Mouse (Mus musculus) intestine, embryonic 14.5 days (tissue): ENCODE data around the gene Ddx43. TPM values are rescaled to one million over a fixed set of nuclear protein-coding genes. Genes with fewer than 3 reads are reported as not detected.

Experiments
- ATAC-seq: fragments of 200-750 bp; cut with Nextera tagmentation; replicated peaks from 2 replicates; pipeline ENCODE4 v1.8.0; 2017; ENCODE audit warnings: low read depth, moderate number of reproducible peaks, moderate TSS enrichment, moderate library complexity; ENCODE audit not compliant: low FRiP score, low TSS enrichment
- DNase-seq: peaks from one replicate; pipeline ENCODE4 v3.0.0-alpha.2; 2018; ENCODE audit warnings: low spot score
- H3K27ac ChIP-seq: fragments of 300-500 bp; sonication (generic); 2 replicates; pipeline ENCODE4 v1.5.1; 2014; ENCODE audit warnings: low read depth, mild to moderate bottlenecking, control low read depth
- H3K27me3 ChIP-seq: fragments of 300-500 bp; sonication (generic); replicated peaks from 2 replicates; pipeline ENCODE4 v1.6.1; 2014; ENCODE audit warnings: low read length, control low read depth; ENCODE audit not compliant: control insufficient read depth, insufficient read depth
- H3K36me3 ChIP-seq: fragments of 300-500 bp; sonication (generic); 2 replicates; pipeline ENCODE4 v1.6.1; 2014; ENCODE audit warnings: low read length, control low read depth; ENCODE audit not compliant: control insufficient read depth, insufficient read depth
- H3K4me1 ChIP-seq: fragments of 300-500 bp; sonication (generic); replicated peaks from 2 replicates; pipeline ENCODE4 v1.6.1; 2014; ENCODE audit warnings: low read length, control low read depth, mixed read lengths; ENCODE audit not compliant: control insufficient read depth, insufficient read depth
- H3K4me2 ChIP-seq: fragments of 300-500 bp; sonication (generic); 2 replicates; pipeline ENCODE4 v1.6.1; 2014; ENCODE audit warnings: low read length
- H3K4me3 ChIP-seq: fragments of 300-500 bp; sonication (generic); 2 replicates; pipeline ENCODE4 v1.5.1; 2014; ENCODE audit warnings: low read depth, low read length, control low read depth, mixed read lengths
- H3K9ac ChIP-seq: fragments of 300-500 bp; sonication (generic); 2 replicates; pipeline ENCODE4 v1.6.1; 2014; ENCODE audit warnings: mild to moderate bottlenecking, low read length
- H3K9me3 ChIP-seq: fragments of 300-500 bp; sonication (generic); 2 replicates; pipeline ENCODE4 v1.6.1; 2016; ENCODE audit warnings: low read length, control low read depth; ENCODE audit not compliant: control insufficient read depth
- WGBS: fragments of 180-500 bp; shearing (Covaris S2); extraction: QIAGEN DNeasy Blood & Tissue Kit; methylation state at CpG from one replicate; pipeline ENCODE4 v1.1.7; 2014; 5-methylcytosine and 5-hydroxymethylcytosine counted together
- polyA plus RNA-seq: library from polyadenylated mRNA; unstranded; fragments of >200 nt; fragmentation: Nextera tagmentation; extraction: Ambion mirVana; gene quantifications from 2 replicates; pipeline ENCODE4 v1.2.1, GENCODE M21; 2014

Gene Ddx43
- polyA plus RNA-seq, 1 experiment from 2014 or later: 0.54 TPM

DNA sequence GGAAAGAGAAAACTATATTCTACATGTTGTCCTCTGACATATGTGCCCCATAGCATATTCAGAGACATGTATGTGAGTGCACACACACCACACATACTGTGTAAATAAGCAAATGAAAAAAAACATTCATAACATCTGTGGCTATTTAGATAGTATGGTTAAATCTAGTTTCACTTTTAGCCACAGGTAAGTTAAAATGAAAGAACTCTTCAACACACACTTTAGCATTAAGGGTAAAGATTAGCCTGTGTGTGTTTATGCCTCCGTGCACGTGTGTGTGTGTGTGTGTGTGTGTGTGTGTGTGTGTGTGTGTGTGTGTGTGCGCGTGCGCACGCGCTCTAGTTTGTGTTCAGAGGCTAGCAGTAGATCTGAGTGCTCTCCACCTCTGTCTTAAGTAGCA, 6.0 kb downstream of the Ddx43 start:
- Histone ChIP-seq H3K4me3 (no peak overlapping the region), H3K36me3 (no peaks in the 10 kb centered on the region), H3K27ac (no peak overlapping the region), H3K27me3 (peaks cover 14% of the 10 kb centered on the region), H3K4me2 (no peak overlapping the region), H3K9ac (no peak overlapping the region), H3K4me1 (no peaks in the 10 kb centered on the region), H3K9me3 (no peaks in the 10 kb centered on the region)
- ATAC-seq (no peak), DNase-seq (no peak)
- WGBS: 91% methylated on average over 7 of the region's 7 CpGs

DNA sequence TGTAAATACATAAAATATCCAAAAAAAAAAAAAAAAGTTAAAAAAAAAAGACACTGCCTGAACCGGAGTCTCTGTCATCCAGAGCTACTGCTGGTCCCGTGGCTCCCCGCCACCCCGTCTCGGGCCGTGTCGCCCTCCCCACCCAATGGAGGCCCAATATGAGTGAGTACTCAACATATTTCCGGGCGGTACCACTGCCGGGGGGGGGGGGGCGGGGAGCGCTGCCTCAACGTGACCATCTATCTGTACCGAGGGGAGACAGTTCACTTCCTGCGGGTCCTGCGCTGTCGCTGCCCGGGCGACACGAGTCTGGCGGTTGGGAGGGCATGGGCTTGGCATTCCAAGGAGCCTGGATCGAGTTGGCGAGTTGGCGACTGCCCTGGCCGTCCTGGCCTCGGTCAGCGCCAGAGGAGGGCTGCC, 31.8 kb downstream of the Ddx43 start:
- Histone ChIP-seq H3K4me2 (peak overlapping the region; percentile 63), H3K9me3 (no peaks in the 10 kb centered on the region), H3K27ac (no peak overlapping the region), H3K9ac (no peak overlapping the region; the same call in 1 of the 2 replicates), H3K36me3 (no peaks in the 10 kb centered on the region), H3K4me1 (no peaks in the 10 kb centered on the region), H3K27me3 (no peaks in the 10 kb centered on the region), H3K4me3 (peak overlapping the region; percentile 20)
- DNase-seq (no peak), ATAC-seq (0 out of 2 replicates have a peak, but pooled peaks have one; percentile 27)
- WGBS: 33% methylated on average over 21 of the region's 27 CpGs

DNA sequence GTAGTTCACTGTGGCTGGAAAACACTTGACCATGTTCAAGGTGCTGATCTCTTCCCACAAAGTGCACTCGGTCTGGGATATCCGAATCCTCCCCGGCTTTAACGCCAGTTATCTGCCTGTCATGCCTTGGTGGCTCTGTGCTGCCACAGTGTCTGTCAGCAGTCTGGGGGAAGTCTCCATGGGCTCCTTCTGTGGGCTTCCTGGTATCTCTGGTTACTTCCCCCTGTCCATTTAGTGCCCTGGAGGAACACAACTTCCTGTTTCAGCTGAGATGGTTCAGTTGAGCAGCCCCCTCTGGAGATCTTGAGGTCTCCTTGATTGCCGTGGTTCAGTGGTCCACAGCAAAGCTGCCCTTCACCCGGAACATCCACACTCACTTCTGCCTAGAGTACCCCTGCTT, 32.6 kb downstream of the Ddx43 start:
- 88% methylated on average over 6 of the region's 6 CpGs for WGBS
- H3K9me3 ChIP-seq: no peaks in the 10 kb centered on the region
- H3K4me1 ChIP-seq: no peaks in the 10 kb centered on the region
- H3K36me3 ChIP-seq: no peaks in the 10 kb centered on the region
- H3K27me3 ChIP-seq: no peaks in the 10 kb centered on the region
- H3K9ac ChIP-seq: no peak overlapping the region
- ATAC-seq (no peak), DNase-seq (no peak)
- no peak overlapping the region for H3K4me3 ChIP-seq
- no peak overlapping the region for H3K27ac ChIP-seq
- H3K4me2 ChIP-seq: no peak overlapping the region

DNA sequence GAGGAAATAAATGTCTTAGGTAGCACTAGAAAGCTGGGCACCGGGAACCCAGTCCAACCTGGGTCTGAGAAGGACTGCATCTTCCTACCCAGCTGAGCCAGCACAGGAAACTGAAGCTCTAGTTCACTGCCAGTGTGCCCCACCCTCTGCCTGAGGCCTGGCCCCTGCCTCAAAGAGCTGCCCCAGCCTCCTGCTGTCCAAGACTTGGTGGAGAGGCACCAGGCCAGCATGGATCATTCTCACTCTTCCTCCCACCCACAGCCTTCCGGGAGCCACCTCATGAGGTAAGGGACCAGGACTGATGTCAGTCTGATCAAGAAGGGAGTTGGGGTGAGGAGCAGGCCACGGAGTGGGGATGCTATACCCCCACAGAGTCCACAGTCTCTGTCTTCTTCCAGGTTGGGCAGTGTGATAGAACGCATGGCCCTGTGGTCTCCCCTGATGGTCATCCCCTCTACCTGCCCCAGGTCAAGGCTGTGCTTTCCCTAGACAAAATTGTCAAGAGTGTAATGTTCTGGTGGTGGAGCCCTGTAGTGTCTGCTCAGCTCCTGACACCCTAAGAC, 33.4 kb downstream of the Ddx43 start:
- Histone ChIP-seq H3K4me3 (no peak overlapping the region), H3K9ac (no peak overlapping the region), H3K4me1 (no peaks in the 10 kb centered on the region), H3K36me3 (no peaks in the 10 kb centered on the region), H3K4me2 (no peak overlapping the region), H3K27ac (no peak overlapping the region), H3K27me3 (no peaks in the 10 kb centered on the region), H3K9me3 (no peaks in the 10 kb centered on the region)
- DNase-seq (no peak), ATAC-seq (no peak)
- 83% methylated on average over 4 of the region's 4 CpGs for WGBS

DNA sequence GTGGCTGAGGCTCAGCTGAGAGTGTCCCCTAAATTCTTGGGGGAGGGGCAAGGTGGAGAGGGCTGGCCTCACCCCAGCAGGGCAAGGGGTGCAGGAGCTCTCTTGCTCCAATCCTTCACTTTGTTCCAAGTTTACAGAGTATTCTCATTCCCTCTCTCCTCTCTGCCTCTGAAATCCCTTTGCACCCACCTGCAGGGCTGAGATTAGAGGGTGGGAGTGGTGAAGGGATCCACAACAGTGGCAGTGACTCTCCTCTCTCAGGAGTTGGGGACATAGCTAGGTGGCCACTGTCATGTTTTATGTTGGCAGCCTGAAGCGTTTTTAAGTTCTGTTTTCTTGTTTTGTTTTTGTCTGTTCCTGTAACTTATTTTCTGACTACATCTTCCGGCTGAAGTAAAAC, 34.0 kb downstream of the Ddx43 start:
- H3K4me3 ChIP-seq: no peak overlapping the region
- no peak overlapping the region for H3K27ac ChIP-seq
- H3K27me3 ChIP-seq: no peaks in the 10 kb centered on the region
- ATAC-seq (no peak), DNase-seq (no peak)
- WGBS: 54% methylated on average over 2 of the region's 2 CpGs
- H3K9me3 ChIP-seq: no peaks in the 10 kb centered on the region
- H3K4me1 ChIP-seq: no peaks in the 10 kb centered on the region
- no peak overlapping the region for H3K9ac ChIP-seq
- no peak overlapping the region for H3K4me2 ChIP-seq
- no peaks in the 10 kb centered on the region for H3K36me3 ChIP-seq

DNA sequence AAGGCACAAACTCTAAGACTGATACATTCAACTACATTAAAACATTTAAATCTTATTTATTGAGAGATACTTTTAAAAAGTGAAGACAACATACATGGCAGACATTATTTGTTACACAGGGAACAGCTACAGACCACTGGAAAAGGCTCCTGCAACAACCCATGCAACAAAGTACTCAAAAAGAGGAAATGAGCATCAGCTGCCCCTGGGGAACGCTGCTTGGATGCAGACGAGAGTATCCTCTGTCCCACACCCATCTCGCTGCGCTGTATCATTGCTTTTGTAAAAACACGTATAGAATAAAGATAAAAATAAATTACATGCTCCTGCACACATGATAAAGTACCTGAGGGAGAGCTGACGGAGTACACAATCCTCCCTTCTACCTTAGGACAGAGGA, 34.9 kb downstream of the Ddx43 start:
- 79% methylated on average over 6 of the region's 6 CpGs for WGBS
- no peaks in the 10 kb centered on the region for H3K36me3 ChIP-seq
- H3K27me3 ChIP-seq: no peaks in the 10 kb centered on the region

DNA sequence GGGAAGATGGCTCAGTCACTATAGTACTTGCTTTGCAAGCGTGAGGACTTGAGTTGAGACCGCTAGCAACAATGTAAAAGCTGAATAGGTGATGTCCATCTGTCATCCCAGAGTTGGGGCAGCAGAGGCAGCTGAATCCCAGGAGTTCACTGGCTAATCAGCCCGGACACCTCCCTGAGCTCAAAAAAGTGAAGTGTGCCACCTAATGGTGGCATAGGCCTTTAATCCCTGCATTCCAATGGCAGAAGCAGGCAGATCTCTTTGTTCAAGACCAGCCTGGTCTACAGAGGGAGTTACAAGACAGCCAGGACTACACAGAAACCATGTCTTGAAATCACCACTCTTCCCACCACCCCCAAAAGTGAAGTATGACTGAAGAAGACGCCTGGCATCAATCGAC, 36.9 kb downstream of the Ddx43 start:
- ATAC-seq: no peak
- Histone ChIP-seq H3K4me2 (no peak overlapping the region), H3K36me3 (no peaks in the 10 kb centered on the region), H3K27me3 (no peaks in the 10 kb centered on the region), H3K4me3 (no peak overlapping the region), H3K27ac (no peak overlapping the region), H3K9me3 (no peaks in the 10 kb centered on the region), H3K4me1 (no peaks in the 10 kb centered on the region), H3K9ac (no peak overlapping the region)
- DNase-seq: no peak
- WGBS: 87% methylated on average over 5 of the region's 5 CpGs

More for the DNA sequence above, 34.9 kb downstream of the Ddx43 start:
- Histone ChIP-seq H3K4me1 (no peaks in the 10 kb centered on the region), H3K4me3 (no peak overlapping the region), H3K27ac (no peak overlapping the region), H3K9ac (no peak overlapping the region), H3K4me2 (no peak overlapping the region), H3K9me3 (no peaks in the 10 kb centered on the region)
- DNase-seq (no peak), ATAC-seq (no peak)

DNA sequence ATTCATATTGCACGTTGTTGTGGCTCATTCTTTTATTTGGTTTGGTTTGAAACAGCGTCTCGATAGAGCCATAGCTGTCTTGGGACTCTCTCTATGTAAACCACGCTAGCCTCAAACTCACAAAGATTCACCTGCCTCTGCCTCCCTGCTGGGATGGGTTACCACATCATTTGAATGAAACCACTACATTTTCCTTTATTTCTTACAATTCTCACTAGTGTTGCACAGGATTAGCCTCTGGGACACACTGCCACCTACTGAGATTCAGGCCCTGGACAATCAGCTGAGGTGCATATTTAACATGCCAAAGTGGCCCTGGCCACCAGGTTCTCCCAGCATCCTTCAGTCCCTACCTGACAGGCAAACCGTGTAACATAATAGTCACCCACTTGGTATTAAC, 43.8 kb downstream of the Ddx43 start:
- Histone ChIP-seq H3K36me3 (no peaks in the 10 kb centered on the region), H3K4me1 (peaks cover 15% of the 10 kb centered on the region; the same call in 1 of the 2 replicates), H3K9me3 (no peaks in the 10 kb centered on the region), H3K4me2 (no peak overlapping the region), H3K27me3 (peaks cover 46% of the 10 kb centered on the region), H3K27ac (no peak overlapping the region), H3K4me3 (no peak overlapping the region), H3K9ac (no peak overlapping the region)
- DNase-seq (no peak), ATAC-seq (no peak)
- 70% methylated on average over 5 of the region's 5 CpGs for WGBS

DNA sequence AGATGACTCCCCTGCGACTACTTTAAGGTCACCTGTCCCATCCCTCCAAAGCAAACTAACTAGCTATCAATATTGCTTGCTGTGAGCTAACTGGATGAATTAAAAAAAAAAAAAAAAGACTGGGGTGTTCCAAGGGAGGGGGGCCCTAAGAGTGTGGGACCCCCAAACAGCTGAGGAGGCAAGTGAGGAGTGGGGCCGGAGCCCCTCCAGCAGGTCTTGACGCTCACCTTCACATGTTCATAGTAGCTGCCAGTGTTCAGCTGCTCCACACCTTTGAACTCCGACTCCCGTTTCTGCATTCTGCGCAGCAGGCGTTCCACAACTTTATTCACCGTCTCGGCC, 46.6 kb downstream of the Ddx43 start:
- Histone ChIP-seq H3K4me3 (peak overlapping the region; percentile 42), H3K27ac (no peak overlapping the region), H3K9me3 (no peaks in the 10 kb centered on the region), H3K4me1 (peaks cover 15% of the 10 kb centered on the region; the same call in 1 of the 2 replicates), H3K27me3 (peaks cover 70% of the 10 kb centered on the region), H3K4me2 (peak overlapping the region; percentile 62), H3K36me3 (no peaks in the 10 kb centered on the region), H3K9ac (peak overlapping the region; percentile 59)
- no peak for ATAC-seq
- DNase-seq: no peak
- 5% methylated on average over 9 of the region's 9 CpGs for WGBS
